Mouse (Mus musculus): Measurements from ENCODE around the gene Susd6.

- TF ChIP-seq ZNF384 (IDR thresholded peaks at IDR 0.05; ENCODE audit: low read depth, low read length) (no peak), ZC3H11A (IDR thresholded peaks at IDR 0.05; ENCODE audit: borderline replicate concordance, low read depth, low read length) (no peak)
These were observed 131.0 kb downstream of the Susd6 start for GRCm38 (mm10) chr12:80921301-80921700.
